Mouse (Mus musculus): Measurements from ENCODE around the gene Kat2b. TPM values are rescaled to one million over a fixed set of nuclear protein-coding genes. Genes with fewer than 3 reads are reported as not detected.
"Not testable (repeated sequence)": the region's sequence is repeated elsewhere in the genome, so short reads cannot be mapped to it uniquely, and the experiment has no call there.

Gene Kat2b
- polyA plus RNA-seq, 1 experiment, result 31.5 TPM

DNA sequence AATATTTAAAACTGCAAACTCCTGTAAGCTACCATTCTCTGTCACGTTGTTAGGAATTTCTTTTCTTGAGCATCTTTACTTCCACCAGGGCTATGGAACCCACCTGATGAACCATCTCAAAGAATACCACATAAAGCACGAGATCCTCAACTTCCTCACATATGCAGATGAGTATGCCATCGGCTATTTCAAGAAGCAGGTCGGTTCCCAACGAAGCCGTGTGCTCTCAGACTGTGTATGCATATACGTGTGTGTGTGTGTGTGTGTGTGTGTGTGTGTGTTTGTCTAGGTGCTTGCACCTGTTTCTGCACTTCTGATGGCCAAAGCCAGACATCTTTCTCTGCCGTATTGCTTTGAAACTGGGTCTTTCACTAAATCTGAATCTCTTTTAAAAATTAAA lies 92.6 kb downstream of the Kat2b start:
- DNase-seq (ENCODE audit: low spot score), result no peak

GRCm38 (mm10) chr17:53659738-53660137 lies 93.1 kb downstream of the Kat2b start:
- no peak for DNase-seq (ENCODE audit: low spot score)

GRCm38 (mm10) chr17:53661056-53661840 lies 94.6 kb downstream of the Kat2b start:
- no peak for DNase-seq (ENCODE audit: low spot score)

- no peak for DNase-seq (ENCODE audit: low spot score)
Measured at GRCm38 (mm10) chr17:53664267-53664666, 97.6 kb downstream of the Kat2b start.

DNA sequence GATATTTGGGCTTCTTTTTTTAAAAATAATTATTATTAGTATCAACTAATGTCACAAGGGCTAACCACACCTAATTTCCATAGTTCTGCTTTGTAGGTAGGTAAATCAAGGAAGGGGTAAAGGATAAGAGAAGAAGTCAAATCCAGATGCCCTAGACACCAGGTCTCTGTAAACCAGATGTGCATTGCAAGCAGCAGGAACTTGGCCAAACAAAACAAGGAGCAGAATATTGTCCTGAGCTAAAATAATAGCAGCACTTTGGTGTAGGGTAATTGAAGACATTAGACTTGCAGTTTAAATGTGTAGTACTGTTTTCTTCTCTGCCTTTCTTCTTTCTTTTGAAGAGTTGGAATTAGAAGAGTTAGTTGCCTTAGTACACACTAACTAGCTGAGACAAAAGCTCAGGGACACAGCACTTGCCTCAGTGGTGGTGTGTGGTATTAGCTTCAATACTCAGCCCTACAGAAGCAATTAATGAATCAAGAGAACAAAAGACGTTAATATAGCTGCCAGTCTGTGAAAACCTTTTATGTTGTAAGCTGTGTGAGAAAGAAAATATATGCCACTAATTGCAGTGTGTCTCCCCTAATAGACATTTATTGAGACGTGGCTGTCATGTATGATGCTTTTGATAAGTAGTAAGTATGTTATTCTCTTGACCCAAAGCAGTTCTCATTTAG lies 98.2 kb downstream of the Kat2b start:
- no peak for DNase-seq (ENCODE audit: low spot score)

DNA sequence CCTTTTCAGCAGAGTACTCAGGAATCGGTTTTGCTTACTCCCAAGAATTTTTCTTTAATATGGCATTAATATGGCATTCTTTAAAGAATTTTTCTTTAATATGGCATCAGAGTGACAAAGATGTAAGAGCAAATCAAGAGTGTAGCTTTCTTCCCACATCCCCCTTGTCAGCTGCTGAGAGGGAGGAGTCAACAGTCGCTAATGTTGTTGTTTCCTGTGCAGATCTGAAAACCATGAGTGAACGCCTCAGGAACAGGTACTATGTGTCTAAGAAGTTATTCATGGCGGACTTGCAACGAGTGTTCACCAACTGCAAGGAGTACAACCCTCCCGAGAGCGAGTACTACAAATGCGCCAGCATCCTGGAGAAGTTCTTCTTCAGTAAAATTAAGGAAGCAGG lies 103.8 kb downstream of the Kat2b start:
- no peak for DNase-seq (ENCODE audit: low spot score)

DNA sequence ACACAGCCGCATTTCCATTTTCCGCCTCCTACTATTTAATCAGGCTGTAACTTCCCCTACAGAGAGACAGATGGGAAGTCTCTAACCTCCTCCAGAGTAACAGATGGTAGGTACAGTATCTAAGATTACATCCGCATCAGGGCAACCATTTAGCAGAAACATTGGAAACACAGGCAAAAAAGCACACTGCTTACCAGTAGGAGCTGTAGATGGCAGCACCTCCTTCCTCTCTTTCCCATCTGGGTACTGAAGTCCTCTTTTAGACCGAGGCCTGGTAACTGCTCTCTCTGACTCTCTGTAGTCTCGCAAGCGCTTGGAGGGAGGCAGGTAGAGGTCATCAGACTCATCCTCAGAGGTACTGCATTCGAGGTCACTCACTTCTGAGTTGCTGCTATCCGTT lies 112.1 kb downstream of the Kat2b start:
- DNase-seq (ENCODE audit: low spot score), result no peak

DNA sequence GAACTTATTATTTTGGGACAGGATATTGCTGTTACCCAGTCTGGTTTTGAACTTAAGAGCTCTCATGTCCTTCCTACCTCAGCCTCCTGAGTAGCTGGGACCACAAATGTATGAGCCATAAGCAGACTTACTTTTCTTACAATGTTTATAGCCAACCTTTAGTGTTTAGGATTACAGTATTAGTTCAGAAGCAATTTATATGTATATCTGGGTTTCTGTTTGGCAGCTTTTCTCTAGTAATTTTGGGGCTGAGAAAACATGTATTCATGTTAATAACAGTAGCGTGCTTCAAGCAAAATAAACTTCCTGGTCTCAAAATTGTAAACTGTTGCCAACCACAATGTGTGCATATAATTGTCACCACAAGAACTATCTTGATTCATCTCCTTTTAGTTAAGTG lies 121.7 kb downstream of the Kat2b start:
- DNase-seq (ENCODE audit: low spot score), result no peak

DNA sequence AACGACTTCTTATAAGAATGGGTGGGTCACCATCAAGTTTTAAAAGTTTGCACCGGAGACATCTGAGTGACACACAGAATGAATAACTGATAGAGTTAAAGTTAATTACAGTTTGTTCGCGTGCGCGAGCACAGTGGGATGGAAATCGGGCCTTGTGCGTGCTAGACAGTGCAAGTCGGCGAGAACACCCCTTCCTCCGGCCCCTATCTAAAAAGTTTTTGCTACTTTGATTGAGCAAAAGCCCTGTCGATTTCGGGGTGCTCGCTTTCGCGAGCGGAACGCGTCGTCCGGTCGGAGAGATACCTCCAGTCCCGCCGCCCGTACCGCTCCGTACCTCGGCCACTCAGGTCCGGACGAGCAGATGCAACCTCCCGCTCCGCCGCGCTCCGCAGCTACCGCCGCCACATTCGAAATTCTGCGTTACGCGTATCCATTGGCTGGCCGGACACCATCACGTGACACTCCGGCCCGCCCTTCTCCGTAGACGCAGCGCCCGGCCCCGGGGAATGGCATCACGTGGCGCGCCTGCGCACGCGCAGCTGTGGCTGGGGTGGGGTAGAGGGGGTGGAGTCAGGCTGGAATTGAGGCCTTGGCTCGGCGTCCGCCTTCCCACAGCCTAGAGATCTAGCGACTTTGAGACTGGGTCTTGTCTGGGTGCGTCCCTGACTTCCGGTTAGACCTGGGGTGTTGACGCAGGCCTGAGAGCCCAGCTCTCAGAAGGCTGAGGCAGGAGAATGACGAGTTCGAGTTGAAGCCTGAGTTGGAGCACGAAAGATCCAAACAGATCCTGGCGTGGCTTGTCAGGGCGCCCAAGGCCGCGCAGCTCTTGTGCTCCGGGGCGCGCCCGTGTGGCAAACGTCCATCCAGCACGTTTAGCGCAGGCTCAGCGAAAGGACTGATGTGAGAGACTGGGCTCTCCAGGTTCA lies 122.5 kb downstream of the Kat2b start, which contains the start of gene Sgo1:
Gene Sgo1 (minus strand): TSS at position 457 of the 926 bp plus-strand sequence.
- peak; percentile 96 for DNase-seq (ENCODE audit: low spot score)

DNA sequence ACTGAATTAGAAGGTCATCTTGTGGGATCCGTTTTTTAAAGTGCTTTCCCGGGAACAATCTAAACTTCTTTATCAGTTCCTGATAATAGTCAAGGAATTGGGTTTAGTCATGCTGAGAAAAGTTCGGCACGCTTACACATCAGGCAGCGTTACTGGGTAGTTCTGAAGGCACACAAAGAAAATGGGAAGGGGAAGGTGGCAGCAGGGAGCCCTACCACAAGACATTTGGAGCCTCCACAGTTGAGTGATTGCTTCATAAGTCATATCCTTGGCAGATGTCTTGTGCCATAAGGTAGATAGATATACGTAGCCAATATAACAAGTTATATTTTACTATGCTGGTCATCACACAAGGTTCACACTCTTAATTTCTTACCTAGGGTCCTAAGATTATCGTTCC lies 123.3 kb downstream of the Kat2b start:
- no peak for DNase-seq (ENCODE audit: low spot score)

DNA sequence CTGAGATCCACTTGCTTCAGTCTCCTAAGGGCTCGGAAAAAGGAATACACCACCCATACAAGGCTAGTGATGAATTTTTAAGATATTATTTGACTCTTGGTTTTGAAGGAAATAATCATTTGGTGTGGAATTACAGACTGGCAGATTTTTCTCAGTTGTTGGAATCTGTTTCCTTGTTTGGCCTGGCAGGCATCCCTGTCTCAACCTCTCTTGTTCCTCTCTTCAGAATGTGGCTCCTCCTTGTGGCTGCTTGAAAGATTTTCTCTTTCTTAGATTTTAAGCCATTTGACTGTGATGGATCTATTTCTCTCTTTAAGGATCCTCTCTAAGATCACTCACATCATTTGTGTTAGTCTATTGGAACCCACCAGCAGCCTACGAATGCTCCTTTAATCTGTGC lies 127.4 kb downstream of the Kat2b start:
- no peak for DNase-seq (ENCODE audit: low spot score)

GRCm38 (mm10) chr17:53697521-53697920 lies 130.9 kb downstream of the Kat2b start:
- DNase-seq (ENCODE audit: low spot score), result not testable (repeated sequence)

- DNase-seq (ENCODE audit: low spot score), result no peak
Measured at GRCm38 (mm10) chr17:53714453-53714852, 147.8 kb downstream of the Kat2b start.

DNA sequence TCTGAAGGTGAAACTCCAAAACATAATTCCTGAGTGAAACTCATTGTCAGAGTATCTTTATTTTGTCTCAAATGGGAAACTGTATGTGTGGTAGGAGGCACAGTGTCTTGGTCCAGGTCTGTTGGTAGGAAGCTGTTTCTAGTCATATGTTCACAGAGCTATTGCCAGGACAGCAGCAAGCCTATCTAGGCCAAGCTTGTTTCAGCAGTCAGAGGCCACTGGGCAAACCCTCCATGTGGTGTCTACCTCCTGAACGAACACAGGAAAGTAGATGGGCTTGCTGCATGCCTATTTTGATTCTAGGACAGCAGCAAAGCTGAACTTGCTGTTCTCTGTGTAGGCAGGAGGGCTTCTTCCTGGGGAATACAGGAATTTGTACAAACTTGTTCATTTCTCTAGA lies 148.5 kb downstream of the Kat2b start:
- not testable (repeated sequence) for DNase-seq (ENCODE audit: low spot score)

- no peak for DNase-seq (ENCODE audit: low spot score)
Measured at GRCm38 (mm10) chr17:53718474-53718873, 151.8 kb downstream of the Kat2b start.

DNA sequence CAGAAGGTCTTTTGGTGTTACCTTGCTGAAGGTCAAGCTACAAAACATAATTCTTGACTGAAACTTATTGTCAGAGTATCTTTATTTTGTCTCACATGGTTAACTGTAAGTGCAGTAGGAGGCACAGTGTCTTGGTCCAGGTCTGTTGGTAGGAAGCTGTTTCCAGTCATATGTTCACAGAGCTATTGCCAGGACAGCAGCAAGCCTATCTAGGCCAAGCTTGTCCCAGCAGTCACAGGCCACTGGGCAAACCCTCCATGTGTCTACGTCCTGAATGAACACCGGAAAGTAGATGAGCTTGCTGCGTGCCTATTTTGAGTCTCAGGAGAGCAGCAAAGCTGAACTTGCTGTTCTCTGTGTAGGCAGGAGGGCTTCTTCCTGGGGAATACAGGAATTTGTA lies 152.3 kb downstream of the Kat2b start:
- DNase-seq (ENCODE audit: low spot score), result not testable (repeated sequence)

Other genes with a start within 250 kb of the Kat2b start
- gene Efhb, start 103.5 kb upstream of the Kat2b start, polyA plus RNA-seq (2012; rRNA removed), result 0.74 and 1.0 TPM in 2 replicates
- gene Rab5a, start 87.6 kb upstream of the Kat2b start, polyA plus RNA-seq (2012; rRNA removed), result 61.6 and 65.4 TPM in 2 replicates
- gene Pp2d1, start 27.4 kb upstream of the Kat2b start, polyA plus RNA-seq (2012; rRNA removed), result not detected in 2 replicates
- gene Sgo1, start 122.5 kb downstream of the Kat2b start, polyA plus RNA-seq (2012; rRNA removed), result 0.83 and 0.85 TPM in 2 replicates